Mouse (Mus musculus) embryonic facial prominence, embryonic 13.5 days (tissue): Measurements from ENCODE around the gene Stab1. TPM values are rescaled to one million over a fixed set of nuclear protein-coding genes. Genes with fewer than 3 reads are reported as not detected.

ENCODE experiments used
- ATAC-seq: fragments of 200-750 bp; cut with Nextera tagmentation; 2 replicates; pipeline ENCODE4 v1.8.0; 2017; ENCODE audit warnings: low read depth; ENCODE audit not compliant: insufficient number of reproducible peaks, insufficient read depth, low FRiP score, low TSS enrichment
- H3K27ac ChIP-seq: fragments of 300-500 bp; sonication (generic); 2 replicates; pipeline ENCODE4 v1.5.1; 2015; ENCODE audit warnings: moderate library complexity, mild to moderate bottlenecking, inconsistent platforms
- H3K27me3 ChIP-seq: fragments of 300-500 bp; sonication (generic); 2 replicates; pipeline ENCODE4 v1.6.1; 2015; ENCODE audit warnings: mild to moderate bottlenecking, inconsistent platforms
- H3K36me3 ChIP-seq: fragments of 300-500 bp; sonication (generic); 2 replicates; pipeline ENCODE4 v1.6.1; 2015; ENCODE audit warnings: mild to moderate bottlenecking, inconsistent platforms
- H3K4me1 ChIP-seq: fragments of 300-500 bp; sonication (generic); 2 replicates; pipeline ENCODE4 v1.6.1; 2015; ENCODE audit warnings: inconsistent platforms
- H3K4me2 ChIP-seq: fragments of 300-500 bp; sonication (generic); 2 replicates; pipeline ENCODE4 v1.6.1; 2015; ENCODE audit warnings: moderate library complexity, mild to moderate bottlenecking, inconsistent platforms
- H3K4me3 ChIP-seq: fragments of 300-500 bp; sonication (generic); 2 replicates; pipeline ENCODE4 v1.5.1; 2015; ENCODE audit warnings: mild to moderate bottlenecking, inconsistent platforms
- H3K9ac ChIP-seq: fragments of 300-500 bp; sonication (generic); 2 replicates; pipeline ENCODE4 v1.6.1; 2015; ENCODE audit warnings: mild to moderate bottlenecking, inconsistent platforms
- H3K9me3 ChIP-seq: fragments of 300-500 bp; sonication (generic); 2 replicates; pipeline ENCODE4 v1.6.1; 2016; ENCODE audit warnings: inconsistent platforms
- WGBS: fragments of 180-500 bp; shearing (Covaris S2); methylation state at CpG from one replicate; pipeline ENCODE4 v1.1.7; 2015; ENCODE audit warnings: mixed read lengths; 5-methylcytosine and 5-hydroxymethylcytosine counted together
- polyA plus RNA-seq: library from polyadenylated mRNA; unstranded; fragments of >200 nt; fragmentation: Nextera tagmentation; extraction: Ambion mirVana; gene quantifications from 2 replicates; pipeline ENCODE4 v1.2.1, GENCODE M21; 2015

The Stab1 gene
- polyA plus RNA-seq = 27.5 and 34.5 TPM in 2 replicates

GRCm38 (mm10) chr14:31168425-31168824 lies at the start of gene Stab1:
Gene Stab1, minus strand, starts transcription at chr14:31168641.
- Histone ChIP-seq H3K9ac (peak within 1 kb of the TSS; percentile 32; the same call in 1 of the 2 replicates), H3K9me3 (no peaks in the 10 kb centered on the region), H3K4me1 (peaks cover 14% of the 10 kb centered on the region), H3K36me3 (peaks cover 34% of the 10 kb centered on the region), H3K4me3 (peak within 1 kb of the TSS; percentile 11), H3K27ac (peak within 1 kb of the TSS; percentile 16; the same call in 1 of the 2 replicates), H3K4me2 (peak within 1 kb of the TSS; percentile 27), H3K27me3 (no peaks in the 10 kb centered on the region)
- WGBS = 41% methylated on average over 10 of the region's 10 CpGs
- no peak for ATAC-seq

GRCm38 (mm10) chr14:31217666-31218065 lies 49.2 kb upstream of the Stab1 start, which contains the start of gene Sema3g:
Gene Sema3g, plus strand, starts transcription at chr14:31217860.
- Histone ChIP-seq H3K9me3 (no peaks in the 10 kb centered on the region), H3K4me1 (peaks cover 22% of the 10 kb centered on the region), H3K4me3 (no peak within 1 kb of the TSS), H3K9ac (peak within 1 kb of the TSS; percentile 56), H3K27ac (no peak within 1 kb of the TSS), H3K27me3 (no peaks in the 10 kb centered on the region), H3K36me3 (no peaks in the 10 kb centered on the region), H3K4me2 (peak within 1 kb of the TSS; percentile 33)
- 7% methylated on average over 11 of the region's 11 CpGs for WGBS
- ATAC-seq = no peak

- H3K36me3 ChIP-seq = no peaks in the 10 kb centered on the region
- peak within 1 kb of the TSS; percentile 66 for H3K27ac ChIP-seq
- H3K9me3 ChIP-seq = no peaks in the 10 kb centered on the region
- no peaks in the 10 kb centered on the region for H3K27me3 ChIP-seq
- no peak for ATAC-seq
- H3K4me3 ChIP-seq = no peak within 1 kb of the TSS
- peak within 1 kb of the TSS; percentile 33 for H3K4me2 ChIP-seq
- peak within 1 kb of the TSS; percentile 60 for H3K9ac ChIP-seq
- 76% methylated on average over 2 of the region's 2 CpGs for WGBS
- peaks cover 27% of the 10 kb centered on the region for H3K4me1 ChIP-seq
Measured at GRCm38 (mm10) chr14:31216846-31217245, 48.4 kb upstream of the Stab1 start, which contains the start of gene Nisch. Gene Nisch, minus strand, starts transcription at chr14:31216946.

- Histone ChIP-seq H3K36me3 (no peaks in the 10 kb centered on the region), H3K4me3 (no peak overlapping the region), H3K9me3 (no peaks in the 10 kb centered on the region), H3K27me3 (no peaks in the 10 kb centered on the region), H3K27ac (peak overlapping the region; percentile 66), H3K4me2 (peak overlapping the region; percentile 20; the same call in 1 of the 2 replicates), H3K4me1 (peaks cover 27% of the 10 kb centered on the region), H3K9ac (peak overlapping the region; percentile 60)
- 35% methylated on average over 15 of the region's 15 CpGs for WGBS
- no peak for ATAC-seq
Measured at GRCm38 (mm10) chr14:31215157-31216002, 46.9 kb upstream of the Stab1 start.

GRCm38 (mm10) chr14:31214684-31215083 lies 46.2 kb upstream of the Stab1 start:
- Histone ChIP-seq H3K4me1 (peaks cover 27% of the 10 kb centered on the region), H3K9me3 (no peaks in the 10 kb centered on the region), H3K4me2 (no peak overlapping the region), H3K9ac (no peak overlapping the region), H3K36me3 (no peaks in the 10 kb centered on the region), H3K27ac (no peak overlapping the region), H3K27me3 (no peaks in the 10 kb centered on the region), H3K4me3 (no peak overlapping the region)
- no peak for ATAC-seq
- WGBS = 89% methylated on average over 3 of the region's 3 CpGs

- Histone ChIP-seq H3K4me3 (no peak overlapping the region), H3K27me3 (no peaks in the 10 kb centered on the region), H3K9ac (no peak overlapping the region), H3K27ac (no peak overlapping the region), H3K4me1 (peaks cover 27% of the 10 kb centered on the region), H3K9me3 (no peaks in the 10 kb centered on the region), H3K36me3 (no peaks in the 10 kb centered on the region), H3K4me2 (no peak overlapping the region)
- WGBS = 60% methylated on average over 8 of the region's 8 CpGs
- ATAC-seq = no peak
Measured at GRCm38 (mm10) chr14:31213868-31214267, 45.4 kb upstream of the Stab1 start.

GRCm38 (mm10) chr14:31212499-31212898 lies 44.1 kb upstream of the Stab1 start:
- Histone ChIP-seq H3K9ac (no peak overlapping the region), H3K27me3 (no peaks in the 10 kb centered on the region), H3K36me3 (no peaks in the 10 kb centered on the region), H3K9me3 (no peaks in the 10 kb centered on the region), H3K4me2 (no peak overlapping the region), H3K4me3 (no peak overlapping the region), H3K4me1 (peaks cover 22% of the 10 kb centered on the region), H3K27ac (no peak overlapping the region)
- no peak for ATAC-seq
- WGBS = 62% methylated on average over 3 of the region's 3 CpGs

- Histone ChIP-seq H3K9me3 (no peaks in the 10 kb centered on the region), H3K4me3 (no peak overlapping the region), H3K36me3 (no peaks in the 10 kb centered on the region), H3K27ac (no peak overlapping the region), H3K4me1 (peaks cover 23% of the 10 kb centered on the region), H3K27me3 (no peaks in the 10 kb centered on the region), H3K4me2 (no peak overlapping the region), H3K9ac (no peak overlapping the region)
- 88% methylated on average over 6 of the region's 6 CpGs for WGBS
- ATAC-seq = no peak
Measured at GRCm38 (mm10) chr14:31211854-31212253, 43.4 kb upstream of the Stab1 start.

GRCm38 (mm10) chr14:31209133-31209557 lies 40.7 kb upstream of the Stab1 start:
- Histone ChIP-seq H3K9ac (0 out of 2 replicates have a peak overlapping the region, but pooled peaks have one; percentile 2), H3K27ac (no peak overlapping the region), H3K27me3 (no peaks in the 10 kb centered on the region), H3K4me2 (no peak overlapping the region), H3K9me3 (no peaks in the 10 kb centered on the region), H3K4me1 (peaks cover 27% of the 10 kb centered on the region), H3K36me3 (peaks cover 7% of the 10 kb centered on the region), H3K4me3 (no peak overlapping the region)
- ATAC-seq = no peak
- WGBS = 65% methylated on average over 4 of the region's 4 CpGs

- peaks cover 31% of the 10 kb centered on the region for H3K4me1 ChIP-seq
- peak within 1 kb of the TSS; percentile 77 for H3K4me3 ChIP-seq
- H3K27ac ChIP-seq = no peak within 1 kb of the TSS
- H3K27me3 ChIP-seq = no peaks in the 10 kb centered on the region
- no peaks in the 10 kb centered on the region for H3K9me3 ChIP-seq
- 79% methylated on average over 2 of the region's 2 CpGs for WGBS
- H3K9ac ChIP-seq = 0 out of 2 replicates have a peak within 1 kb of the TSS, but pooled peaks have one; percentile 2
- H3K36me3 ChIP-seq = peaks cover 17% of the 10 kb centered on the region
- no peak for ATAC-seq
- H3K4me2 ChIP-seq = peak within 1 kb of the TSS; percentile 89
Measured at GRCm38 (mm10) chr14:31208084-31208483, 39.6 kb upstream of the Stab1 start, which contains the start of gene Tnnc1. Gene Tnnc1, plus strand, starts transcription at chr14:31208312.

GRCm38 (mm10) chr14:31207070-31207830 lies 38.8 kb upstream of the Stab1 start:
- H3K4me2 ChIP-seq = peak overlapping the region; percentile 89
- no peaks in the 10 kb centered on the region for H3K9me3 ChIP-seq
- H3K4me3 ChIP-seq = peak overlapping the region; percentile 77
- WGBS = 76% methylated on average over 13 of the region's 13 CpGs
- H3K36me3 ChIP-seq = peaks cover 26% of the 10 kb centered on the region
- H3K27ac ChIP-seq = 0 out of 2 replicates have a peak overlapping the region, but pooled peaks have one; percentile 91
- H3K27me3 ChIP-seq = no peaks in the 10 kb centered on the region
- peaks cover 25% of the 10 kb centered on the region for H3K4me1 ChIP-seq
- peak overlapping the region; percentile 94 for H3K9ac ChIP-seq
- 0 out of 2 replicates have a peak, but pooled peaks have one; percentile 0 for ATAC-seq
